Mouse (Mus musculus) lung, postnatal 14 days (tissue): ENCODE measurements at regions not wholly inside any gene's neighbourhood (a gene's known extent, or its start where the extent isn't known, plus 50 kb on each side); places are given as distances from the start of the nearest gene placed in this dataset.

Experiments used
- DNase-seq: peaks from one replicate; pipeline ENCODE4 v3.0.0; 2021

DNA sequence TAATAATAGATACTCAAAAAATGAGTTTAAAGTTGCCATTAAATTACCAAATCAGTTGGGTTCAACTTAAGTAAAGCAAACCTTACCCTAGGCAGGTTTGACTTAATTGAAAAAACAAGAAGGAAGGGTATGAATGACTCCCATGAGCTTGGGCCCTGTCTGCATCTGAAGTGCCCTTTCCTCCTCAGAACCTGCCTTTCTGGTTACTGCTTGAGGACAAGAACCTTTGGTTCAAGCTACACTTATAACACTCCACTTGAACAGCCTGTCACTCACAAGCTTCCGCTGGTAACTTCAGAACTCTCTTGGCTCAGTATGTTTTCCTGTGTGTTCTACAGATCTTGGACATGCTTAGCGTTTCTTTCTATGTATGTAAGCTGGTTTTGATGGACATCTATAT is 59.6 kb upstream of the Slc40a1 start:
- peak; percentile 1 for DNase-seq

DNA sequence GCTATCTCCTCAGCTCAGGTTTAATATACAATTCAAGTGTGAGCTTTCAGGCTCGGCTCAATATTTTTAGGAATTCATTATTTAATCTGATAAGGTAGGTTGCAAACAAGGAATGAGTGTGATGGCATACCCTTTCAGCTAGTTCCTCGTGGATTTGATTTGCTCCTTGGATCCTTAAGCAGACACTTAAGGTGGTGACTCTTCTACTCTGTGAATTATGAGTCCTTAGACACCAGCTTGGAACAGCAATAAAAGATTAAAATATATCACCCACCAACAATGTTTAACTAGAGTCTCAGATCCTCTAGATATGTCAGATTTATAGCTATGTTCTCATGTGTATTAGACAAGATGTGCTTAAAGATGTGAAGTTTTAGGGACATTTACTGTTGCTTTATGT is 60.4 kb upstream of the Slc40a1 start:
- DNase-seq: no peak

DNA sequence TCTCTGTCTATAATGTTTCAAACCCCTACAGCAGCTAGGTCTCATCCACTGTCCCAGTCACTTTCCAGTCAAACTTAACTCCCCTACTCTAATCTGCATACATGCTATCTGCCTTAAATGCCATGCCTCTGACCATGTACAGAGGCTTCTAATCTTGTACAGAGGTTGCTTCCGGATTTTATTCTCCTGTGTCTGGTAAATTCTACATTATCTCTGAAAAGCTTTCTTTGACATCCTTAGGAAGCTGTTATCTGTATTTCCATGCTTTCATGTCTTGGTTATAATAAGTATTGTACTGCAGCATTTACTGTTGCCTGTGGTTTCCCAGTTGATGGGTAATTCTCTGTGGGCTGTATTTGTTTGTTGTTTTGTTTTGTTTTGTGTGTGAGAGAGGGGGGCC is 63.9 kb upstream of the Dnah7b start:
- no peak for DNase-seq

DNA sequence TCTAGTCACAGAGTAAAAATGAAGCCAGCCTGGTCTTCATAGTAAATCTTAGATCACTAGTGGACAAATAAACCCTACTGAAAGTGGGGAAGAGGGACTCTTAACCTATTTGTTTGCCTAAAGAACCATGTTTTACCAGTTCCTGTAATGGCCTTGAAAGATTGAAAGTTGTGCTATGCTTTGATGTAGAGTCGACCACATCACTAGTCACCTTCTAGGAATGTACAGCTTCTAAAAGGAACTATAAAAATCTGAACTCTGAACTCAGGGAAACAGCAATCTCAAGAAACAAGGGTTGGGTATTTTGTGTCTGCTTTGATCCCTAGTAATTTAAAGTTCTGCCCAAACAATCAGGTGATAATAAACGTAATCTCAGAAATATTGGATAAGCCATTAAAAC is 62.6 kb upstream of the Dnah7b start:
- no peak for DNase-seq

DNA sequence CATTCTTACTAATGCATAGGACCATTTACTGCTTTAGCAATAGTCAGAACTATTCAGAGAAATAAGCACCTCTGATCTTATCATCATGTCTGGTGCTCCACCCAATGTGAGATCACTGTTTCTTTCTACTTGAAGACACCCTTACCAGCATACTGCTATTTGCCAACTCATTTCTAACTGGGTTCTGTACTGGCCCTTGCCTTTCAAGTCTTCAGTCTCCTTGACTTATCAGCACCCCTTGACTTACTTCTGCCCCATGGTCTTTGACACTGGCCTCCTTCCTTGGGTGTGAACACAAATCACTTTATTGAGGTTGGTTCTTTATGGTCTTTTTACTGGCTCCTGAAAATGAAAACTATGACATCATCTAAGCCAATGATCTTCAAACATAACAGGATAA is 59.3 kb upstream of the Dnah7b start:
- DNase-seq: no peak
